Mouse (Mus musculus) kidney, postnatal 10 days (tissue): Measurements from ENCODE around the gene Olfr1124.
"Not testable (repeated sequence)": the region's sequence is repeated elsewhere in the genome, so short reads cannot be mapped to it uniquely, and the experiment has no call there.

Experiments used
- DNase-seq: peaks from one replicate; pipeline ENCODE4 v3.0.0; 2021; ENCODE audit warnings: mixed read lengths

The Olfr1124 gene

DNA sequence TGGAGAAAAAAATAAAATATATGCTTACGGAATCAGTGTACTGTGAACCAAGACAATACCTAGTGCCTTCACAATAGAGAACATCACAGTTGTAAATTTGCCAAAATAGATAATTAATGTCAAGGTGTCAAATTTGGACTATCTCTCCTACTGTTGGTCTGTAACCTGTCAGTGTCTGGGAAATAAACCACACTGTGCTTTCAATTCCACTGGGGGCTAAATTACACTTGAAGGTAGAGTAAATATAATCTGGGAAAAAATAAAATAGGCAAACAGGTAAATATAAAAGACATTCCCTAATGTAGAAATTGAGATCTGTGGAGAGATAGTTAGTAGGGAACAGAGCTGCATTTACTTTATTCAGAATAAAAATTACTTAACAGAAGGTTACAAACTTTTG, at the start of gene Olfr1124:
Gene Olfr1124 (plus strand): TSS at position 301 of the 400 bp plus-strand sequence.
- DNase-seq, result no peak

GRCm38 (mm10) chr2:87383935-87384334, 46.1 kb upstream of the Olfr1124 start:
- no peak for DNase-seq

- DNase-seq, result no peak
Observed at GRCm38 (mm10) chr2:87385549-87385948, 44.5 kb upstream of the Olfr1124 start, which contains the start of gene Olfr1122. TSS of gene Olfr1122 (plus strand) at chr2:87385849.

DNA sequence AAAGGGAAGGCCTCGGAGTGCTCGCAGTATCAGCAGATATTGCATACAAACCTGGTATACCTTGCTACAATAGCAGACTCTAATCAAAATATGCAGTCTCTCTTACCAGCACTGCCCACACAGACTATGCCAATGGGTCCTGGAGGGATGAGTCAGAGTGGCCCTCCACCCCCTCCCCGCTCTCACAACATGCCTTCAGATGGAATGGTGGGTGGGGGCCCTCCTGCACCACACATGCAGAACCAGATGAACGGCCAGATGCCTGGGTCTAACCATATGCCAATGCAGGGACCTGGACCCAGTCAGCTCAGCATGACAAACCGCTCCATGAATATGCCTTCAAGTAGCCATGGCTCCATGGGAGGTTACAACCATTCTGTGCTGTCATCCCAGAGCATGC, 36.5 kb upstream of the Olfr1124 start:
- not testable (repeated sequence) for DNase-seq

- DNase-seq, result not testable (repeated sequence)
Observed at GRCm38 (mm10) chr2:87394686-87395085, 35.4 kb upstream of the Olfr1124 start.

GRCm38 (mm10) chr2:87416335-87416734, 13.7 kb upstream of the Olfr1124 start, which contains the start of gene Olfr1123:
TSS of gene Olfr1123 (plus strand) at chr2:87416635.
- no peak for DNase-seq

DNA sequence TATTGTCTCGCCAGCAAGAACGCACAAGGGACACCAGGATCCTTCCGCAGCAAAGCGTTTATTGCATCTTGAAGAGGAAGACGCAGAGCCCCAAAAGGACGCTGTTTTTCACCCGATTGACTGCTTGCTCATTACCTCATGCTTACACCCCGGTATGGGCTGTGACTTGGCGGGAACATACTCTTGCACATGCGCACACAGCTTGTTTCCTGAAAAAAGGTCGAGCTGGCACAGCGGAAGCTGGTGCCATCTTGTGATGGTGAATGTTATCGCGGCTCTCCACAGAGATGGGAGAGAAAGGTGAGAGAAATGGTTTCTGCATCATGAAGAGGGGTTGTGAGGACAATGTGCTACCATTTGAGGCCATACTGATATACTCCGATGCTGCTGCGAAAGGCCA, 7.7 kb downstream of the Olfr1124 start:
- no peak for DNase-seq

DNA sequence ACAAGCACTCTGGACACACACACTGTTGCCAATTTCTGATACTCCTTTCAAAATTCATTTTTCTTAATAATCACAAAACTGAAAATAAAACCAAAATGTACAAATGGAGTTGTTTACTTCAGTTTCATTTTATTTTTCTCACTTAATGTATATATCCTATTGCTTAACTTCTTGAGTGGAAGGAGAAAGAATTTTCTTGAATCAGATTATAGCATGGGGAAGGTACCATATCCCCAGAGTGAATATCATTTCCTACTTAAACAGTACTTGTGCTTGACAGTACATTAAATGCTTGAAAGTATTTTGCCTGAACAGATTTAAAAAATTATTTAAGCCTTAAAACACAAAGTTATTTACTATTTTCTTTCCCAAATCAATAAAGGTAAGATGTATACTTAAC, 23.6 kb downstream of the Olfr1124 start, which contains the start of gene Olfr1126:
Gene Olfr1126 (plus strand): TSS at position 301 of the 400 bp plus-strand sequence.
- DNase-seq, result no peak

DNA sequence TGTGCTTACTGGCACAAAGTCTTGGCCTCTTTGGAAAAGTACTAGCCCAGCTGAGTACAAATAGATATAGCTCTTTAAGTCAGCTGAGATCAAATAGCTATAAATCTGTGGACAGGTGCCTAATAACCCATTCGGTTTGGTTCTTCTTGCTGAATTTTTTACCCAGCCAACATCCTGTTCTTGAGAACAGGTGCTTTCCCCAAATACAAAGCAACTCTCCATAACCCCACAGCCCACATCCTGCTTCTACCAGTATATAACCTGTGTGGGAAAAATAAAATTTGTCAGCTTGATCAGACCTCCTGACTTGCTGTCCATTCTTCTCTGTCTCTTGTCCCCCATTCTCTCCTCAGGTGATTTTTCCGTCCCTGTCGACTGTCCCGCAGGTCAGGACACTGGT, 31.7 kb downstream of the Olfr1124 start:
- no peak for DNase-seq

- no peak for DNase-seq
Observed at GRCm38 (mm10) chr2:87480207-87480606, 50.1 kb downstream of the Olfr1124 start.

- DNase-seq, result no peak
Observed at GRCm38 (mm10) chr2:87481158-87481557, 51.1 kb downstream of the Olfr1124 start.

GRCm38 (mm10) chr2:87482276-87482675, 52.2 kb downstream of the Olfr1124 start:
- DNase-seq, result no peak
